Mouse (Mus musculus) heart, postnatal 10 days (tissue): ENCODE measurements around the gene Lgals7. TPM values are rescaled to one million over a fixed set of nuclear protein-coding genes. Genes with fewer than 3 reads are reported as not detected.
"Not testable (repeated sequence)": the region's sequence is repeated elsewhere in the genome, so short reads cannot be mapped to it uniquely, and the experiment has no call there.

Experiments
- DNase-seq, 2 experiments: peaks; one replicate each; pipeline ENCODE4 v3.0.0; 2021
- intact Hi-C: fragments of 180-260 bp; cut with DNase I; formaldehyde crosslinking; loops from one replicate; pipeline ENCODE4 v1.15.1; 2025
- total RNA-seq, 2 experiments: library from RNA; stranded (reverse); gene quantifications; 2 replicates each; pipeline ENCODE4 v1.2.3; 2021

Gene Lgals7
- total RNA-seq, 2 experiments from 2014 or later = 2.2 to 2.8 TPM

DNA sequence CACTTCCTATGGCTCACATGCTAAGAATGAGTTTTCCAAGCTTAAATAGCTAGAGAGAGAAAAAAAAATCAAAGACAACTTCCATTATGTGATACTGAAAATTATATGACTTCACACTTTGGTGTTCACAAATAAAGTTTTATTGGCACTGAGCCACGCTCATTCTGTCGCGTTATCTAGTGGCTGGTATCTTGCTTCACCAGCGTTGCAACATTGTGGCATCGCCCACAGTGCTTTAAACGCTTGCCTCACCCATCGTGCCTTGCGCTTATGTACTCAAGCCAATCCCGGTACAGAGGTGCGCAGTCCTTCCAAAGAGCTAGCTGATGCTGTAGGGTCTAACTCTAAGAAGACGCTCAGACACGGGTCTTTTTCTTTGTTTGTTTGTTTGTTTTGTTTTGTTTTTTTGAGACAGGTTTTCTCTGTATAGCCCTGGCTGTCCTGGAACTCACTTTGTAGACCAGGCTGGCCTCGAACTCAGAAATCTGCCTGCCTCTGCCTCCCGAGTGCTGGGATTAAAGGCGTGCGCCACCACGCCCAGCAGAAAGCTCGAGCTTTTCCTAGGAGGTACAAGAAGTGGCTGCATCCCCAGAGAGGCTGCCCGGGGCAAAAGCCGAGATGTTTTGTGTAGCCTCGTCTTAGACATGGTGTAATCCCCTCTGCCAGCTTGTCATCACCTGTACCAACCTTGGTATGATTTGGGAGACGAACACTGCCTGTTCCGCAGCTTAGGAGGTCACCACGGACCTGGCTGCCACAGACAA, 7.4 kb downstream of the Lgals7 start:
- intact Hi-C loops = no loop called here
- no peak for DNase-seq

- intact Hi-C loops = no loop called here
- no peak for DNase-seq
Observed at GRCm38 (mm10) chr7:28874565-28874964, 10.9 kb downstream of the Lgals7 start.

DNA sequence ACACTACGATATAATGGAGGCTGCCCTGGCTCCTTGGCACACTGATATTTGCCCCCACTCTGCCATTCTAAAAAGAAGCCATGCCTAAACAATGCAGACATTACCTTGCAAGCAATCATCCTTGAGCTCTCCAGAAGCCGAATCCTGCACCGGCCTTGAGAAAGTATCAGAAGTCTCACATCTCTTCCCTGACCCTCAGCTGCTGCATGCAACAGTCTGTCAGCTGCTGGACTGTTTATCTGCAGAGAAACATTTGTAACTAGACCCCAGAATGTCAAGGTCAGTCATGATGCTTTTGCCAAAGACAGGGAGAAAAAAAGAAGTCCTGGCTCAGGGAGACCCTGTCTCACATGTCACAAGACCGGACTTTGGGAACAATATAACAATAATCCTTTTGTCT, 12.4 kb downstream of the Lgals7 start:
- DNase-seq = no peak
- intact Hi-C loops = no loop called here

- intact Hi-C loops = no loop called here
Observed at GRCm38 (mm10) chr7:28877155-28877554, 13.5 kb downstream of the Lgals7 start.

GRCm38 (mm10) chr7:28877856-28878255, 14.2 kb downstream of the Lgals7 start:
- DNase-seq = no peak
- intact Hi-C loops = no loop called here

More at GRCm38 (mm10) chr7:28877155-28877554, 13.5 kb downstream of the Lgals7 start:
- DNase-seq = no peak

GRCm38 (mm10) chr7:28879606-28880005, 16.0 kb downstream of the Lgals7 start:
- intact Hi-C loops = no loop called here
- no peak for DNase-seq

DNA sequence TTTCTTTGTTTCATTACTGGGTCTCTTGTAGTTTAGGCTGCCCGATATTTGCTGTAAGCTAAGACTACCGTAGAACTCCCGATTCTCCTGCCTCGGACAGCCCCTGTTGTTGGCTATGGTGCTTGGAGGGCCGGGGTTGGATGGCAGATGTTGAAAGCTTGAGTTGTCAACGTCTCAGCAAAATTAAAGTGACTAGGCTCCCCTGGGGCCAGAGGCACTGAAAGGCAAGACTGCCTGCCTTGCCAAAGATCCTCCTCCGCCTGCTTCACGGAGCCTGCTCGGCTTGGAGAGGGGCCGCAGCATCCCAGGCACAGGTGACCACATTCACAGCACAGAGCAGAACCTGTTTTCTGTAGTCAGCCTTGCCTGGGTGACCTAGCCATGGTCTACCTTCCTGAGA, 16.9 kb downstream of the Lgals7 start:
- intact Hi-C loops = no loop called here
- DNase-seq = no peak

GRCm38 (mm10) chr7:28881199-28881598, 17.5 kb downstream of the Lgals7 start, which contains the start of gene Capn12:
Capn12 (plus strand) TSS chr7:28881422.
- intact Hi-C loops = no loop called here
- no peak for DNase-seq

DNA sequence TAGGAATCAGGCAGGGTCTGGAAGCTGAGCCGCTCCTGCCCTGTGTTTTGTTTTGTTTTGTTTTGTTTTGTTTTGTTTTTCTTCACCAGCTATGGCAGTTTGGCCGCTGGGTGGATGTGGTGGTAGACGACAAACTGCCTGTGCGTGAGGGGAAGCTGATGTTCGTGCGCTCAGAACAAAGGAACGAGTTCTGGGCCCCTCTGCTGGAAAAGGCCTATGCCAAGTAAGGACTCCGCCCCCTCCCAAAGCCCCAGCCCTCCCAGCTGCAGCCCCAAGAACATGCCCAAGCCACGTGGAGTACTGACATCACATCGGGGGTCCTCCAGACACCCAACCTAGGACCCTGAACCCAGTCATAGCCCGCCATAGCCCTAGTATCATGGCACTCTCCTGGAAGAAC, 19.4 kb downstream of the Lgals7 start:
- intact Hi-C loops = no loop called here
- DNase-seq = no peak

GRCm38 (mm10) chr7:28883704-28884103, 20.1 kb downstream of the Lgals7 start:
- DNase-seq, intact Hi-C loops: not testable (repeated sequence)

- intact Hi-C loops = no loop called here
- no peak for DNase-seq
Observed at GRCm38 (mm10) chr7:28886486-28886885, 22.8 kb downstream of the Lgals7 start.

DNA sequence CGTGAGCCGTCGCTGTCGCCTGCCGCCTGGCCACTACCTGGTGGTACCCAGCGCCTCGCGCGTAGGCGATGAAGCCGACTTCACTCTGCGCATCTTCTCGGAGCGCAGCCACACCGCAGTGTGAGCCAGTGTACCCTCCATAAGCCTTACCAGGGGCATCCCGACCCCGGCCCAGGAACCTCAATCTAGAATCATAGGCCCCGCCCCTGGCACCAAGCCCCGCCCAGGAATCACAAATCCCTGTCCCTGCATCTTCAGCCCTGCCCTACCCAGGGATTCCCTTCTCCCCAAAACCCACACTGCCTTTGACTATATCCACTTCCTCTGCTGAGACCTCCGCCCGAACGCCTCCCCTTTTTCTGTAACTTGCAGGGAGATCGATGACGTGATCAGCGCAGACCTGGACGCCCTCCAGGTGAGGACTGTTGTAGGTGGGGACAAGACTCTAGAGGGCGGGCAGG, 25.1 kb downstream of the Lgals7 start:
- intact Hi-C loops = no loop called here
- DNase-seq = no peak

GRCm38 (mm10) chr7:28892601-28893000, 28.9 kb downstream of the Lgals7 start:
- intact Hi-C loops = loop anchor here (5.0 kb wide), 1 partner anchor 275 kb away; no protein-coding TSS in a partner anchor
- no peak for DNase-seq

GRCm38 (mm10) chr7:28893643-28894265, 30.1 kb downstream of the Lgals7 start:
- peak; percentile 74 for DNase-seq
- intact Hi-C loops = loop anchor here (5.0 kb wide), 1 partner anchor 274 kb away; no protein-coding TSS in a partner anchor

DNA sequence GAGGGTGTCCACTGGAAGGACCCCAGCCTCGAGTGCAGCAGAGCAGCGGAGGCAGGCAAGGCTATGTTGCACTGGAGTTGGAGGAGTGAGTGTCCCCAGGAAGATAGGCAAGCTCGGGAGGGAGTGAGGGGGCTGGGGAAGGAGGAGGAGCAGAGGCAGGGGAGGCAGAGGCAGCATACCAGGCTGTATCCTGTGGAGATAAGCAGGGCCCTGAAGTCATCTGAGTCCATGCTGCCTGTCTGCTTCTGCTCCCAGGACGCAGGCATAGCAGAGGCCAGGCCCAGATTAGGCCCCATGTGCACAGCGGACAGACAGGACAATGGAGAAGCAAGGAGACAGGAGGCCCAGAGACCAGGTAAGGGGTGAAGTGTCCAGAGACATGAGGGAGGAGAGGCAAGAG, 31.3 kb downstream of the Lgals7 start:
- peak; percentile 55 to 59 for DNase-seq
- intact Hi-C loops = loop anchor here (5.0 kb wide), 1 partner anchor 272 kb away; no protein-coding TSS in a partner anchor

- intact Hi-C loops = no loop called here
- no peak for DNase-seq
Observed at GRCm38 (mm10) chr7:28897661-28898060, 34.0 kb downstream of the Lgals7 start.

DNA sequence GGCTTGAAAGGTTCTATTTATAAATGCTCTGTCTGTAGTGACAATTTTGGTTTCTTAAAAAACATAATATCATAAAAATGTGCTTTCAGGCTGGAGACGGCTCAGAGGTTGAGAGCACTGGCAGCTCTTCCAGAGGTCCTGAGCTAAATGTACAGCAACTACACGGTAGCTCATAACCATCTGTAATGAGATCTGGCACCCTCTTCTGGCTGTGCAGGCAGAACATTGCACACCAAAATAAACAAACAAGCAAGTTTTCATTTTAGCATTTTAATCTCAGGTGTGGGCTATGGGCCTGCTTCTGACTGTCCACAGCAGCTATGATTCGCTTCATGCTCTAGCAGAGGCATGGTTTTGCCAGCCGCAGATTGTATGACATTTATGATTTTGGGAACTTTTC, 36.3 kb downstream of the Lgals7 start:
- no peak for DNase-seq
- intact Hi-C loops = loop anchor here (10.0 kb wide), 1 partner anchor 135 kb away; no protein-coding TSS in a partner anchor

- intact Hi-C loops = loop anchor here (10.0 kb wide), 1 partner anchor 133 kb away; no protein-coding TSS in a partner anchor
- DNase-seq = peak; percentile 80 to 83
Observed at GRCm38 (mm10) chr7:28901311-28902125, 37.9 kb downstream of the Lgals7 start.

- DNase-seq = no peak
- intact Hi-C loops = loop anchor here (10.0 kb wide), 1 partner anchor 133 kb away; no protein-coding TSS in a partner anchor
Observed at GRCm38 (mm10) chr7:28902180-28902579, 38.5 kb downstream of the Lgals7 start.

GRCm38 (mm10) chr7:28902809-28903208, 39.2 kb downstream of the Lgals7 start:
- intact Hi-C loops = loop anchor here (10.0 kb wide), 1 partner anchor 132 kb away; no protein-coding TSS in a partner anchor
- no peak for DNase-seq

DNA sequence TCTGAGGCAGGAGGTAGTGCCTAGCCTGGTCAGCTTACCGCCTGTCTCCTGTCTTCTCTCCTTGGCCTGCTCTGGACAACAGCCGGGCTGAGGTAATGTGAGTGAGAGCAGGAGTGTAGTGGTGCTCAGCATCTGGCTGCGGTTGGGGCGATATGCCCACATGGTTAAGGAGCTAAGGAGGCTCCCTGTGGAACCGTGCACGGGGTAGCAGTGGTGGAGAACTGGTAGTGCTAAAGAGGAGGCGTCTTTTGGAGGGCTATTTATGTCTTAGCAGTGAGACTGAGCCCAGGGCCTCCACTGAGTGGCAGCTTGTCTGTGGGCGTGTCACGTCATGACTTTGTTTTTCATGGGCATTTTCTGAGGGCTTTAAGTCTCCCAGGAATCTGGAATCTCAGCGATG, 40.1 kb downstream of the Lgals7 start:
- DNase-seq = no peak
- intact Hi-C loops = loop anchor here (10.0 kb wide), 1 partner anchor 131 kb away; no protein-coding TSS in a partner anchor
